Mouse (Mus musculus): ENCODE measurements around the gene Rorb. TPM values are rescaled to one million over a fixed set of nuclear protein-coding genes. Genes with fewer than 3 reads are reported as not detected.

The Rorb gene
- polyA plus RNA-seq (2012; rRNA removed) = 0.06 TPM in 1 of 2 replicates, not detected in the other

DNA sequence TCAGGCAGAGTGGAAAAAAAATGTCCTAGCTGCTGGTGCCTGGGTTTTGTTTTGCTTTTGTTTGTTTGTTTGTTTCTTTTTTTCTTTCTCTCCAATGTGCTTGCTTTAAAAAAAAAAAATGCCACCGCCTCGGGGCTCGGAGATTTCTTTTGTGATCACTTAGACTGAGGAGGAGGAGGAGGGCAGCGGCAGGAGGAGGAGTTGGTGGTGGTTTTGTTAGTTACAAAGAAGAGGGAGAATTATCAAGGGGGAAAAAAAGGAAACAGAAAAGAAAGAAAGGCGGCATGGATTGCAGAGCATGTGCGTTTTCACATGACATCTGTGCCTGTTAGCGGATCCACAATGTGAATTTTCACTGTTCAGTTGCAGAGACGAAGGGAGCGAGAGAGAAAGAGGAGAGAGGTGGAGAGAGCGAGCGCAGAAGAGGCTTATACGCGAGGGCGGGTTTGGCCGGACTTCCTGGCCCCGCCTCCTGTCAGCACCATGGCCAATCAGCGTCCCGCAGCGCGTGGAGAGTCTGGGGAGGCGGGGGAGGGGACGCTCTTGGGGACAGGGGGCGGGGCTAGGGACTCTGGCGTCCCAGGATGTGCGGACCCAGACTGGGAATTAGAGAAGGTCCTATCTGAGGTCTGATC lies at the start of gene Rorb:
Rorb (minus strand) TSS at position 404 of the 635 bp plus-strand sequence.
- peak; percentile 57 for DNase-seq
- WGBS = under 1% methylated on average over 25 of the region's 25 CpGs
- H3K4me3 ChIP-seq (replicated peaks; ENCODE audit: extremely low read depth, low read depth, low read length) = peak within 1 kb of the TSS; percentile 55
- TF ChIP-seq POLR2A (IDR thresholded peaks at IDR 0.05; ENCODE audit: borderline replicate concordance, extremely low read depth, low read depth, low read length) (no peak), CTCF (IDR thresholded peaks at IDR 0.05; ENCODE audit: insufficient read depth, low read length) (no peak)
- H3K4me1 ChIP-seq (ENCODE audit: control insufficient read depth, insufficient read depth, low read length) = no peaks in the 10 kb centered on the region

GRCm38 (mm10) chr19:19148847-19149246 lies 37.9 kb upstream of the Rorb start:
- WGBS = 75% methylated on average over 6 of the region's 6 CpGs
- no peak for DNase-seq
- H3K4me3 ChIP-seq (replicated peaks; ENCODE audit: extremely low read depth, low read depth, low read length) = no peak overlapping the region
- no peaks in the 10 kb centered on the region for H3K4me1 ChIP-seq (ENCODE audit: control insufficient read depth, insufficient read depth, low read length)
- no peak for TF ChIP-seq POLR2A (IDR thresholded peaks at IDR 0.05; ENCODE audit: borderline replicate concordance, extremely low read depth, low read depth, low read length)
- no peak for TF ChIP-seq CTCF (IDR thresholded peaks at IDR 0.05; ENCODE audit: insufficient read depth, low read length)

GRCm38 (mm10) chr19:19144447-19144846 lies 33.5 kb upstream of the Rorb start:
- DNase-seq = no peak
- WGBS = 80% methylated on average over 4 of the region's 4 CpGs
- TF ChIP-seq CTCF (IDR thresholded peaks at IDR 0.05; ENCODE audit: insufficient read depth, low read length) = no peak
- TF ChIP-seq POLR2A (IDR thresholded peaks at IDR 0.05; ENCODE audit: borderline replicate concordance, extremely low read depth, low read depth, low read length) = no peak
- Histone ChIP-seq H3K4me3 (replicated peaks; ENCODE audit: extremely low read depth, low read depth, low read length) (no peak overlapping the region), H3K4me1 (ENCODE audit: control insufficient read depth, insufficient read depth, low read length) (no peaks in the 10 kb centered on the region)

GRCm38 (mm10) chr19:19136856-19137255 lies 25.9 kb upstream of the Rorb start:
- DNase-seq = no peak
- Histone ChIP-seq H3K4me3 (replicated peaks; ENCODE audit: extremely low read depth, low read depth, low read length) (no peak overlapping the region), H3K4me1 (ENCODE audit: control insufficient read depth, insufficient read depth, low read length) (no peaks in the 10 kb centered on the region)
- 76% methylated on average over 2 of the region's 2 CpGs for WGBS
- TF ChIP-seq CTCF (IDR thresholded peaks at IDR 0.05; ENCODE audit: insufficient read depth, low read length) (no peak), POLR2A (IDR thresholded peaks at IDR 0.05; ENCODE audit: borderline replicate concordance, extremely low read depth, low read depth, low read length) (no peak)

GRCm38 (mm10) chr19:19135838-19136237 lies 24.8 kb upstream of the Rorb start:
- no peak overlapping the region for H3K4me3 ChIP-seq (replicated peaks; ENCODE audit: extremely low read depth, low read depth, low read length)
- TF ChIP-seq CTCF (IDR thresholded peaks at IDR 0.05; ENCODE audit: insufficient read depth, low read length) (no peak), POLR2A (IDR thresholded peaks at IDR 0.05; ENCODE audit: borderline replicate concordance, extremely low read depth, low read depth, low read length) (no peak)
- DNase-seq = no peak
- WGBS = 66% methylated on average over 2 of the region's 2 CpGs
- H3K4me1 ChIP-seq (ENCODE audit: control insufficient read depth, insufficient read depth, low read length) = no peaks in the 10 kb centered on the region

DNA sequence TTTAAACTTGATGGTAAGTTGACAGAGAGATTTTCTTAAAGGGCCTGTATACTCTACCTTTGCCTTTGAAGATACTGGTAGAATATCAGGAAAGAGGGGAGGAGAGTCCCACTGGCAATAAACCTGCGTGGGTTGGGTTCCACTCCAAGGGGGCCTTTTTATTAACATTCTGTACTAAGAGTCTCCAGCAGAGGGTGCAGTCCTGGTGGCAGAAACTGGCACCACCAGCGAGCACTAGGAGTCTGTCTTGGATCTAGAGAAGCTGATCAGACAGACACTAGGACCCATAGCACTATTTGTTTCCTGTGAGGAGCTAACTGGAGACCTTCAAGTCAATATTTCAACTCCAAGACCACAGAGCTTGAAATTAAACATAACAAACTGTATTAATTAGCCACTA lies 11.3 kb upstream of the Rorb start:
- WGBS = 34% methylated on average over 2 of the region's 2 CpGs
- DNase-seq = no peak
- Histone ChIP-seq H3K4me3 (replicated peaks; ENCODE audit: extremely low read depth, low read depth, low read length) (no peak overlapping the region), H3K4me1 (ENCODE audit: control insufficient read depth, insufficient read depth, low read length) (no peaks in the 10 kb centered on the region)
- no peak for TF ChIP-seq POLR2A (IDR thresholded peaks at IDR 0.05; ENCODE audit: borderline replicate concordance, extremely low read depth, low read depth, low read length)
- no peak for TF ChIP-seq CTCF (IDR thresholded peaks at IDR 0.05; ENCODE audit: insufficient read depth, low read length)

GRCm38 (mm10) chr19:19112180-19112579 lies 1.2 kb upstream of the Rorb start:
- Histone ChIP-seq H3K4me3 (replicated peaks; ENCODE audit: extremely low read depth, low read depth, low read length) (no peak overlapping the region), H3K4me1 (ENCODE audit: control insufficient read depth, insufficient read depth, low read length) (no peaks in the 10 kb centered on the region)
- TF ChIP-seq POLR2A (IDR thresholded peaks at IDR 0.05; ENCODE audit: borderline replicate concordance, extremely low read depth, low read depth, low read length) (no peak), CTCF (IDR thresholded peaks at IDR 0.05; ENCODE audit: insufficient read depth, low read length) (no peak)
- no peak for DNase-seq
- 53% methylated on average over 4 of the region's 4 CpGs for WGBS

DNA sequence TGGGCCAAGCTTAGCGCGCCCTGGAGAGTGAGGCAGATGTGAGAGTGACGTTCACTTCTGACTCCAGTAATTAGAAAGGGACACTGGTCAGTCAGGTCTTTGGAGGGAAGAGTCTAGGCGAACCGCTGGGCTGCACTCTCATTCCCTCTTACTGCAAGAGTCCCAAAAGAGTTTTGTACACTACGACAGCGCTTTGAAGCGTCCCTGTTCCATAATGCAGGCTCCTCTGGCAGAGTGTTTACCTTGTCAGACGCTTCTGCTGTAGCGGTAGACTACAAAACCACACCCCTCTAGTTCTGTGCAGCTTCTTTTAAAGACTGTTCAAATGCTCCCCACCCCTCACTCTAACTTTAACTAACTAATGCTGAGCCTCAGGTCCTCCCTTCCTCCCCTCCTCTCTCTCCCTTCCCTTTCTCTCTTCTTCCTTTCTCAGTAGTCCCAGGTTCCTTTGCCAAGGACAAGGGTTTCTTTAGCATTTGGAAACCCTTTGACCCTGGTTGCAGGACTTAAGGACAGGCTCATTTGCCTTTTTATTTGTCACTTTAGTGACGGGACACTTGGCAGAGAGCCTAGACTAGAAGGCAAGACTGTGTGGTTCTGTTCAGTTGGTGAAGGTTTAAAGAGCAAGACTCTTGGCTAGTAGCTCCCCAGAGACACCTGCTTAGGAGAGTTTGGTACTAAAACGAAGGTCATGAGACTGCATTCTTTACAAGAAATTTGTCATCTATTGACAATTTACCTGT lies 603 bp upstream of the Rorb start:
- no peak for TF ChIP-seq POLR2A (IDR thresholded peaks at IDR 0.05; ENCODE audit: borderline replicate concordance, extremely low read depth, low read depth, low read length)
- TF ChIP-seq CTCF (IDR thresholded peaks at IDR 0.05; ENCODE audit: insufficient read depth, low read length) = no peak
- H3K4me1 ChIP-seq (ENCODE audit: control insufficient read depth, insufficient read depth, low read length) = no peaks in the 10 kb centered on the region
- peak overlapping the region; percentile 55 for H3K4me3 ChIP-seq (replicated peaks; ENCODE audit: extremely low read depth, low read depth, low read length)
- WGBS = 3% methylated on average over 12 of the region's 12 CpGs
- DNase-seq = no peak

GRCm38 (mm10) chr19:19110011-19110768 lies 806 bp downstream of the Rorb start:
- no peaks in the 10 kb centered on the region for H3K4me1 ChIP-seq (ENCODE audit: control insufficient read depth, insufficient read depth, low read length)
- no peak for DNase-seq
- H3K4me3 ChIP-seq (replicated peaks; ENCODE audit: extremely low read depth, low read depth, low read length) = peak overlapping the region; percentile 2
- TF ChIP-seq CTCF (IDR thresholded peaks at IDR 0.05; ENCODE audit: insufficient read depth, low read length) (no peak), POLR2A (IDR thresholded peaks at IDR 0.05; ENCODE audit: borderline replicate concordance, extremely low read depth, low read depth, low read length) (no peak)
- WGBS = 1% methylated on average over 49 of the region's 49 CpGs
